Mouse (Mus musculus) intestine, embryonic 14.5 days (tissue): Measurements from ENCODE around the gene Tmtc4. TPM values are rescaled to one million over a fixed set of nuclear protein-coding genes. Genes with fewer than 3 reads are reported as not detected.
A peak's percentile ranks its signal among the peaks of the same experiment; 100 is the strongest.

Experiments used
- ATAC-seq: fragments of 200-750 bp; cut with Nextera tagmentation; replicated peaks from 2 replicates; pipeline ENCODE4 v1.8.0; 2017; ENCODE audit warnings: low read depth, moderate number of reproducible peaks, moderate TSS enrichment, moderate library complexity; ENCODE audit not compliant: low FRiP score, low TSS enrichment
- DNase-seq: peaks from one replicate; pipeline ENCODE4 v3.0.0-alpha.2; 2018; ENCODE audit warnings: low spot score
- H3K27ac ChIP-seq: fragments of 300-500 bp; sonication (generic); 2 replicates; pipeline ENCODE4 v1.5.1; 2014; ENCODE audit warnings: low read depth, mild to moderate bottlenecking, control low read depth
- H3K27me3 ChIP-seq: fragments of 300-500 bp; sonication (generic); replicated peaks from 2 replicates; pipeline ENCODE4 v1.6.1; 2014; ENCODE audit warnings: low read length, control low read depth; ENCODE audit not compliant: control insufficient read depth, insufficient read depth
- H3K36me3 ChIP-seq: fragments of 300-500 bp; sonication (generic); 2 replicates; pipeline ENCODE4 v1.6.1; 2014; ENCODE audit warnings: low read length, control low read depth; ENCODE audit not compliant: control insufficient read depth, insufficient read depth
- H3K4me1 ChIP-seq: fragments of 300-500 bp; sonication (generic); replicated peaks from 2 replicates; pipeline ENCODE4 v1.6.1; 2014; ENCODE audit warnings: low read length, control low read depth, mixed read lengths; ENCODE audit not compliant: control insufficient read depth, insufficient read depth
- H3K4me2 ChIP-seq: fragments of 300-500 bp; sonication (generic); 2 replicates; pipeline ENCODE4 v1.6.1; 2014; ENCODE audit warnings: low read length
- H3K4me3 ChIP-seq: fragments of 300-500 bp; sonication (generic); 2 replicates; pipeline ENCODE4 v1.5.1; 2014; ENCODE audit warnings: low read depth, low read length, control low read depth, mixed read lengths
- H3K9ac ChIP-seq: fragments of 300-500 bp; sonication (generic); 2 replicates; pipeline ENCODE4 v1.6.1; 2014; ENCODE audit warnings: mild to moderate bottlenecking, low read length
- H3K9me3 ChIP-seq: fragments of 300-500 bp; sonication (generic); 2 replicates; pipeline ENCODE4 v1.6.1; 2016; ENCODE audit warnings: low read length, control low read depth; ENCODE audit not compliant: control insufficient read depth
- WGBS: fragments of 180-500 bp; shearing (Covaris S2); extraction: QIAGEN DNeasy Blood & Tissue Kit; methylation state at CpG from one replicate; pipeline ENCODE4 v1.1.7; 2014; 5-methylcytosine and 5-hydroxymethylcytosine counted together
- polyA plus RNA-seq: library from polyadenylated mRNA; unstranded; fragments of >200 nt; fragmentation: Nextera tagmentation; extraction: Ambion mirVana; gene quantifications from 2 replicates; pipeline ENCODE4 v1.2.1, GENCODE M21; 2014

Tmtc4 gene
- polyA plus RNA-seq, 1 experiment from 2014 or later = 28.0 TPM

DNA sequence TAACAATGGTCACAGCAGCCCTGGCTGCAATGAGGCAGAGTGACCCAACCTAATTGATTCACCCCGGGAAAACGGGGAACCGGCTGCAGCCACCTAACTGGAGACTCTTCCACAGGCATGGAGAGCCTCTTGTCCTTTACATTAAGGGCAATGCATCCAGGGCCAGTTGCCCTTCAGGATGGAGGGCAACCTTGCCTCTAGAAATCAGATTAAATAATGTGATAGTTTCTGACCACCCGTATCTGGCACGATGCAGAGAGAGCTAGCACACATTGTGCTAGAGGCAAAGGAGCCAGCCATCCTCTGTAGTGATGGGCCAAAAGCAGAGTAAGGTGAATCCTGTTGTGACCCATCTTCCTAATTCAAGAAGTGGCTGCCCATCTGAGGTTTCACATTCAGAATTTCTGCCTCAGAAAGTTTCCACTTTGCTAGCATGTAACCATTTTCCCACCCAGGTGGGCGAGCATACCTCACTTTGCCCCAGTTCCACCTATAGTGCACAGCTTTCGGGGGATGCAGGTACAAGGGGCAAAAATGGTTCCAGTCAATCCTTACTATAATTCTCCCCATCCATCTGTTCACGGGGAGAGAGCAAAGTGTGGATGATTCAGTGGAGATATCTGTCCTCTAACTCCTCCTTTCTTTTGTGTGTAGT, 1.9 kb downstream of the Tmtc4 start:
- Histone ChIP-seq H3K4me2 (peak overlapping the region; percentile 84), H3K4me1 (peaks cover 16% of the 10 kb centered on the region; the same call in 1 of the 2 replicates), H3K9me3 (no peaks in the 10 kb centered on the region), H3K36me3 (peaks cover 8% of the 10 kb centered on the region; the same call in 1 of the 2 replicates), H3K27ac (no peak overlapping the region), H3K27me3 (no peaks in the 10 kb centered on the region), H3K4me3 (peak overlapping the region; percentile 80), H3K9ac (peak overlapping the region; percentile 79)
- DNase-seq = no peak
- ATAC-seq = no peak
- whole genome bisulfite sequencing = 44% methylated on average over 8 of the region's 8 CpGs

DNA sequence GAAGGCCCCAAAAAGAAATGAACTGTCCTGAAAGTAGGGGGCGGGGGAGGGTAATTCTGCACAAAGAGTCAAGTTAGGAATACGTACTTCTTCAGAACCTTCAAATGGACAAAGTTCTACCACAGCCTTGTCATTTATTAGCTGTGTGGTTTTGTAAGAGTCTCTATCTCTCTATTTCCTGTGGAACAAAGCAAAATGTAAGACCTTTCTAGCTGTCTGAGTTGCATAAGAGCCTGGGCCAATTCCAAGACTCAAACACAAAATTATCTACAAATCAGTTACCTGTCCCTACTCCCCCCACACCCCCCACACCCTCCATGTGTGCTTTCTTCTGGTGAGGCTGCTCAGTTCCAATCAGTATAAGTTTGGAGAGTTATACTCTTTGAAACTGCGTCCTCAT, 5.0 kb downstream of the Tmtc4 start:
- no peaks in the 10 kb centered on the region for H3K27me3 ChIP-seq
- no peaks in the 10 kb centered on the region for H3K9me3 ChIP-seq
- H3K36me3 ChIP-seq = peaks cover 8% of the 10 kb centered on the region; the same call in 1 of the 2 replicates
- peaks cover 14% of the 10 kb centered on the region; the same call in 1 of the 2 replicates for H3K4me1 ChIP-seq
- H3K27ac ChIP-seq = no peak overlapping the region
- no peak overlapping the region for H3K4me3 ChIP-seq
- 80% methylated on average over 3 of the region's 3 CpGs for WGBS
- DNase-seq (no peak), ATAC-seq (no peak)
- H3K4me2 ChIP-seq = no peak overlapping the region
- no peak overlapping the region for H3K9ac ChIP-seq

DNA sequence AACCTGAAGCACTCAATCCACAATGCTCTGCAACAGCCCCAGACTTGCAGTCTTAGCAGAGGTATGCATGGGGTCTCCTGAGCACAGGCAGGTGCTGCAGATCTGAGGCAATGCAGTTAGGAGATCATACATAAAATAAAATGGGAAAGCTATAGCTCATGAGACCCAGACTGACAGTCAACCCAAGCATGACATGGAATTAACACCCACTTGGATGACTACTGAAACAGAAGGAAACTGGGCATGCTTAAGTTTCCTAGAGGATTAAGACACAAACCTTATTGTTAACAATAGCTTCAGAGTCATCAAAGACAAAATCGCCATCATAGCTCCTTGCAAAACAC, 6.1 kb downstream of the Tmtc4 start:
- 89% methylated on average over 1 of the region's 1 CpGs for WGBS
- Histone ChIP-seq H3K27me3 (no peaks in the 10 kb centered on the region), H3K4me2 (no peak overlapping the region), H3K9ac (no peak overlapping the region), H3K4me3 (no peak overlapping the region), H3K4me1 (peaks cover 12% of the 10 kb centered on the region; the same call in 1 of the 2 replicates), H3K36me3 (peaks cover 12% of the 10 kb centered on the region), H3K27ac (no peak overlapping the region), H3K9me3 (no peaks in the 10 kb centered on the region)
- ATAC-seq = no peak
- no peak for DNase-seq

DNA sequence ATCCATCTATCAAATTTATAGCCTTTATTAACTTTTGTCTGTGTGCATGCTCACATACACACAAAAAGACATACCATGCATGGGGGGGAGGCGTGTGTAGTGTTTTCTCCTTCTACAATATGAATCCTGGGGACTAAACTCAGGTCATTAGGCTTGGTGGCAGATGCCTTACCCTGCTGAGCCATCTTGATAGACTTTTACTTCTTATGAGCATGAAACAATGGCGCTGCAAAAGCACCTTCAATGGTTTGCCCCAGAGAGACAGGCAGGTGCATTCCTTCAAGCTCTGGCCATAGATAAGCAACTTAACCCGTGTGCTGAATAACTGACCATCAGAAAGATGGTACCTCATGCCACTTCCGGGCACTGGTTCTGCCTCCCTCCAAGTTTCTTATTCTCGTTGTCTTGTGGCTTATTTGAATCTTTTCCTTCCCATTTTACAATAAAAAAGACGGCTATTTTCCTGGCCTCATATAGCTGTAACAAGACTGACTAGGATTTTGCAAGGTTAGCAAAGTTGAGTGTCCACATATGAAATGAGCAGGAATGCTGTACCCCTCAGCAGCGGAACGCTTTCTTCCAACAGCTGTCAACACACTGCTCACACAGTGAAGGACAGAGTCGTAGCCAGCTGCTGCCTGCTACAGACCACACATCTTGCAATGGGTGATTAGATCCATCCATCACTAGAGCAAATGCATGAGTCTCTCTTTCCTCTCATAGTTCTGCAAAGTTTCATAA, 6.6 kb downstream of the Tmtc4 start:
- no peak overlapping the region for H3K9ac ChIP-seq
- no peak overlapping the region for H3K4me3 ChIP-seq
- H3K36me3 ChIP-seq = peaks cover 18% of the 10 kb centered on the region
- H3K4me1 ChIP-seq = peaks cover 12% of the 10 kb centered on the region; the same call in 1 of the 2 replicates
- no peaks in the 10 kb centered on the region for H3K27me3 ChIP-seq
- no peaks in the 10 kb centered on the region for H3K9me3 ChIP-seq
- WGBS = 79% methylated on average over 9 of the region's 9 CpGs
- DNase-seq (no peak), ATAC-seq (no peak)
- no peak overlapping the region for H3K4me2 ChIP-seq
- H3K27ac ChIP-seq = no peak overlapping the region

DNA sequence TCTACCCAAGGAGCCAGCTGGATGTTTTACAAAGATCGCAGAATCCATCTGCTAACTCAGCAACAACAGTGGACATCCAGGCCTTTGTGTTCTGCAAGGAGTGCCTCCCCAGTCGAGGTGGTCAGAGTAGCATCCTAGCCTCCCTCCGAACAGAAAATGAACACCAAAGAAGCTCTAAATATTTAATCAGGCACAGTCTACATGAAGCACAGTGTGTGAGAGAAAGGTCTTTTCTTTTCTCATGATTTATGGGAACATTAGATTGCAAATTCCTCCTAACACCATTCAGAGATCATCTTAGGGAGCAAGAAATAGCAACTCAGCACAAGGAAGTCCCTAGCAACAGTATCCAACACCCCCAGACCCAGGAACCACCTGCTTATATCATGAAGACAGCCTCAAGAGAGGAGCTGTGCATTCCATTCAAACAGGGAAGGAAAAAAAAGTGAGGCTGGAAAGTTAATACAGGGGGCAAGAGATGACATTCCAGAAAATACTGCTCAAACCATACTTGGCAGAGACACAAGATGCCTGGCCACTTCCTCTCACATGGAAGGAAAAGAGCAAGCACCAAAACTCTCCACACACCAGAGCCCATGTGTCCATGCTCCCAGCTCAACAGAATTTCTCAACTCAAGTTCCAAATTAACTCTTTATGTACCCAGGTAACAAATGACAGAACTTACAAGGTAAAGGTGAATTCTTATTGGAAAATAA, 8.8 kb downstream of the Tmtc4 start:
- Histone ChIP-seq H3K9ac (no peak overlapping the region), H3K4me3 (no peak overlapping the region), H3K4me2 (no peak overlapping the region), H3K27ac (no peak overlapping the region), H3K27me3 (no peaks in the 10 kb centered on the region), H3K4me1 (0 out of 2 replicates have a peak, but pooled peaks cover 2% of the 10 kb centered on the region), H3K36me3 (peaks cover 39% of the 10 kb centered on the region), H3K9me3 (no peaks in the 10 kb centered on the region)
- 67% methylated on average over 3 of the region's 3 CpGs for WGBS
- DNase-seq (no peak), ATAC-seq (no peak)

DNA sequence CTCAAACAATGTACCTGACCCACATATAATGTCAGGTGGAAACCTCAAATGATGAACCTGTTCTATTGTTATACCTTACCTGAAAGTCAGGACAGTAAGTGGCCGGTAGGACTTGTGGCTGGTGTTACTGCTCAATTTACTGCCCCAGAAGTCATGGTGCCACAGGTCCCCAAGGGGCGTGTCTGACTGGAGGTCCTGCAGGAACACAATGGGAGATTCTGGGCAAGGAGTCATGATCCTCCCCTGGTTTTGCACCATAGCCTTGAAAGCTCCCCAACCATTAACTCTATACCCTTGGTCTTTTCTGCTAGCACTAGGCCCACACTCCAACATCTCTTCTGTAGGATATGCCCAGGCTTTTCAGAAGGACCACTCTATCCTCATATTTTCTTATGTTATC, 10.7 kb downstream of the Tmtc4 start:
- no peak for DNase-seq
- ATAC-seq = no peak
- no peaks in the 10 kb centered on the region for H3K9me3 ChIP-seq
- H3K4me3 ChIP-seq = no peak overlapping the region
- H3K27ac ChIP-seq = no peak overlapping the region
- 96% methylated on average over 2 of the region's 2 CpGs for WGBS
- no peak overlapping the region for H3K9ac ChIP-seq
- H3K36me3 ChIP-seq = peaks cover 51% of the 10 kb centered on the region
- no peak overlapping the region for H3K4me2 ChIP-seq
- H3K4me1 ChIP-seq = 0 out of 2 replicates have a peak, but pooled peaks cover 2% of the 10 kb centered on the region
- no peaks in the 10 kb centered on the region for H3K27me3 ChIP-seq

DNA sequence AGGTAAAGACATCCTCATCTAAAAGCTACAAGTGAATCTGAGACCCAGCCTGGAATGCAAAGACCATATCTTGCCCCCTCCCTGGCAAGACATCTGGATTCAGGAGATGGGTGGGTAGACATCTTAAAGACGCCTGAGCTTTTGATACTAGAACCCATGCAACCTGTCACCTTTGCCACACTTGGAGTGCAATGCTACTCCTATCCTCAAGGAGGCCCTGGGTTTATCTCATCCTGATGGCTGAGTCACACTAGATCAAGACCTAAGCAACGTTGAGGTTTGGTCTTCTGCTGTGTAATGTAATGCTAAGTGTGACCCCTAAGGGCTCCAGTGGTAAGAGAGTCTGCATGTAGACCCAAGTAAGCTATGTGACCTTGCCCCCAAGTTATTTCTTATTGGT, 15.8 kb downstream of the Tmtc4 start:
- no peak for ATAC-seq
- H3K4me1 ChIP-seq = no peaks in the 10 kb centered on the region
- H3K4me3 ChIP-seq = no peak overlapping the region
- H3K27me3 ChIP-seq = no peaks in the 10 kb centered on the region
- no peak overlapping the region for H3K4me2 ChIP-seq
- H3K36me3 ChIP-seq = peaks cover 62% of the 10 kb centered on the region
- H3K9ac ChIP-seq = no peak overlapping the region
- no peaks in the 10 kb centered on the region for H3K9me3 ChIP-seq
- no peak for DNase-seq
- no peak overlapping the region for H3K27ac ChIP-seq
- 73% methylated on average over 2 of the region's 2 CpGs for WGBS

DNA sequence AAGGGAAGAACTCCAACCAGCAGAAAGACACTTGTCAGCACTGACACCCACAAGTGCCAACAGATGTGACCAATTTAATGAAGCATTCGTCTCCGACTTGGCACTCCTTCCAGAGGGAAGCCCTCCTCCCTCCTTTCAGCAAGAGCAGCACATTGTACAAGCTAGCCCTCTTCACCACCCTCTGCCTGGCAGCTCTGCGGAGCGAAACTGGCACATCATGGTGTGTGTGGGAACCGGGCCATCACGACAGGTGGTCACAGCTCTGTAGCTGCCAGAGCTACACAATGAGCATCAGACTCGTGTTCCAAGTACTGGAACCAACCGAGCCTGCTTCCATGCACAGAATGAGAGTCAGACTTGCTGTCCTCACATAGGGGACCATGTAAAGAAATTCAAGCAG, 25.9 kb downstream of the Tmtc4 start:
- H3K4me2 ChIP-seq = no peak overlapping the region
- no peak overlapping the region for H3K4me3 ChIP-seq
- ATAC-seq (no peak), DNase-seq (peak; percentile 45)
- H3K27me3 ChIP-seq = no peaks in the 10 kb centered on the region
- 94% methylated on average over 8 of the region's 8 CpGs for WGBS
- peaks cover 18% of the 10 kb centered on the region for H3K36me3 ChIP-seq
- no peaks in the 10 kb centered on the region for H3K9me3 ChIP-seq
- H3K27ac ChIP-seq = no peak overlapping the region
- H3K4me1 ChIP-seq = no peaks in the 10 kb centered on the region
- H3K9ac ChIP-seq = no peak overlapping the region
